Mouse (Mus musculus) embryo, embryonic 11.5 days (tissue): ENCODE data around the gene Parvb.

Experiments
- DNase-seq: peaks from one replicate; pipeline ENCODE4 v3.0.0-alpha.2; 2012; ENCODE audit warnings: low read depth, low spot score

Parvb gene

GRCm38 (mm10) chr15:84231721-84232561 is at the start of gene Parvb:
Gene Parvb (plus strand): TSS chr15:84232043.
- DNase-seq: no peak

DNA sequence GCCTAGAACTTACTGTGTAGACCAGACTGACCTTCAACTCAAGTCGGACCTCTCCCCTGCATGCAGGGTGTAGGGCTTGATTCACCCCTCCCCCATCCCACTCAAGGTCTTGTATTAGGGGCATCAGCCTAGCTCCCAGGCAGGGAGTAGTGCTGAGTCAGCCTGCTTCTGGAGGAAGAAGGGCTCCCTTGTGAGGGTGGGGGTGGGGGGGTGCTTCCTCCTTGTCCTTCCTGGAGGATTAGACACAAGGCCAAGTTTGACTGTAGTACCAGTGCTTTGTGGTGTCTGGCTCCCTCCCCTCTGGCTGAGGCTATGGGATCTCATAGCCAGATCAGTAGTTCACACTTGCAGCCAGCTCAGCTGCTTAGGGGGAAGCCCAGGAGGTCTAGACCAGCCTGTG is 47.9 kb upstream of the Parvb start:
- DNase-seq: no peak

DNA sequence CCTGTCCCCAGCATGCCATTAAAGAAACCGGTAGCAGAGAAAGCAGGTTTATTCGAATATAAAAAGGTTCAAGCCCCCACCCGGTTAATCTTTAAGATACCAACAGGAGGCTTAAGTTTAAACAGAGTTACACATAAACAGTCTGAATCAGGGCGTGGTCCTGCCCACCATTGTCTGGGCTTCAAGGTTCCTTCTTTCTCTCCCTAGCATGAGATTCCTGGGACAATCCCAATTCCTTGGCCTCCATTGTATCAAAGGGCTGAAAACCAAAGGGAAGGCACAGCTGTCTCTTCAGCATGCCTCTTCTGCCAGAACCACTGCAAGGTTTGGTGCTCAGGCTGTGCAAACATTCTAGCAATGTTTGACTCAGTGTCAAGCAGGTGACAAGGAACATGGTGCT is 45.6 kb upstream of the Parvb start:
- DNase-seq: no peak

GRCm38 (mm10) chr15:84188887-84189530 is 42.8 kb upstream of the Parvb start:
- DNase-seq: no peak

- DNase-seq: no peak
Measured at GRCm38 (mm10) chr15:84189881-84190280, 42.0 kb upstream of the Parvb start.

DNA sequence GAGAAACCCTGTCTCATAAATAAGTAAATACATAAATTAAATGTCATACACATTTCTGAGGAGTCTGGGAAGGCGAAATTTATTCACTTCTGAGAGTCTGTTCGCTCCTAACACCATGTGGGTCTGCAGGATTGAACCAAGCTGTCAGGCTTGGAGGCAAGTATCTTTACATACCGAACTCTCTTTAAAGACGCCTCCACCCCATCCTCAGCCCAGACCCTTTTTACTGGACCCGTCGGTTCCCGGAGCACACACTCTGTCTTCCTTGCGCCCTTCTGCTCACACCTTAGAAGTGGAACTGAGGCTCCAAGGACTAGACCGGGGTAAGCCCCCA is 40.2 kb upstream of the Parvb start:
- no peak for DNase-seq

DNA sequence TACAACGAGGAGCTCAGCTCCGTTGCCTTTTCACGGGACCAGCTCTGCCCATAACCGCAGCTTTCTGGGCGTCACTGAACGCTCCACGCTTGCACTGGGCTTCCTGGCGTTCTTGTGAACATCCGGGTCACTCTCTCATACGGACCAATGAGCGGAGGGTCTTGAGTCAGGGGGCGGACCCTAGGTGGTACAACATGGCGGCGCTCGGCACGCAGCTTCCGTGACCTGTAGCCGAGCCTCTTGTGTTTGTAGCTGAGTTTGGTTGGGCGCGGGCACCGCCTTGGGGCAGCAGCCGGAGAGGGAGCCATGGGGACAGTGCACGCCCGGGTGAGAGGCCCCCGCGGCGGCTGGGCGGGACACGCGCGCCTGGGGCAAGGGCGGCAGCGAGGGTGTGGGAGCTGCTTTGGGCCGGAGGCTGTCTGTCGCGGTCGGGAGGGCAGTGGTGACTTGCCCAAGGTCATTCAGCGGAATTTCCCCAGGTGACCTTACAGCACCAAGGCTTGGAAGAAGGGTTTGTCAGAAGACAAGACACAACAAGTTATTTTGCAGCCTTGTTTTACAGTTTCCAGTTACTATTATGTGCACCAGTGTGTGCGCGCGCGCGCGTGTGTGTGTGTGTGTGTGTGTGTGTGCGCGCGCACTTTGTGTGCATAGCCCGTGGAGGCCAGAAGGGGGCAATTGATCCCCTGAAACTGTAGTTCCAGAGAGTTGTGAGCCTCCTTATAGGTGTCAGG is 39.6 kb upstream of the Parvb start, which contains the start of gene Samm50:
Samm50 (plus strand) TSS at position 184 of the 734 bp plus-strand sequence.
- DNase-seq: peak; percentile 90

GRCm38 (mm10) chr15:84196486-84197165 is 35.2 kb upstream of the Parvb start:
- DNase-seq: no peak

- DNase-seq: no peak
Measured at GRCm38 (mm10) chr15:84207327-84207726, 24.5 kb upstream of the Parvb start.

DNA sequence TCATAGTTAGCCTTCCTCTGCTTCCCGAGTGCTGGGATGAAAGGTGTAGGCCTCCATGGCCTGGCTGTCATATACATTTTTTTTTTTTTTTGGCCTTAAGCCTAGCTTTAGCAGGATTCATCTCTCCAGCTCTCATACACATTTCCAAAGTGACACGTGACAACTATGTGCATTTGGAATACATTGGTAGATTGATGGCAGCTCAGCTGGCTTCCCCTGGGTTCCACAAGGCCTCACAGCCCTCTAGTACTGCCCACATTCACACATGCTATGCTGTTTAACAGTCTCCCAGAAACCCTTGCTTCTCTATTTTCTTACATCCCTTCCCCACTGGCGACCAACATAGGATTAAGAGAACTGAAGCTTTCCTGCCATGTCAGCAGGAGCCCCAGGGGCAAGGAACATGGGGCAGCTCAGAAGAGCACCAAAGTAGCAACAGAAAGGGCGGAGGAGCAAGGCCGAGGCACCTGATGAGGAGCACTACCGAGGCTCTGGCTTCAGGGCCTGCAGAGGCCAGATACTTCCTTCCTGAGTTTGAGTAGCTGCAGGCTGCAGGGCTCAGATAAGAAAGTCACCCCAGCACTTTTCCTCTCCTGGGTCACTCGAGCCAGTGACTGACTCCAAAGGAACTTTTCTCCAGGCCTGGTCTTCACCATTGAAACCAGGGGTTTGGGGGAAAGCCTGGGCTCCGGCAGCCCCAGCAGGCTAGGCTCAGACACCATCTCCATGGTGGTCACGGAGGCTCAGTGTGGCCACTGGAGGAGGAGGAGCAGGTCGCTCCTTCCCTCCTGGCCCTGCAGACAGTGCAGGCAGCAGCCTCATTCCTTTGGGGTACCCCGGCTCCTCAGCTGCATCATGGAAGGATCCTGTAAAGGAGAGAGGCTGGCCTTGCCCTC is 22.1 kb upstream of the Parvb start:
- DNase-seq: no peak

- DNase-seq: no peak
Measured at GRCm38 (mm10) chr15:84210461-84210860, 21.4 kb upstream of the Parvb start.

- DNase-seq: no peak
Measured at GRCm38 (mm10) chr15:84210941-84211340, 20.9 kb upstream of the Parvb start.

- no peak for DNase-seq
Measured at GRCm38 (mm10) chr15:84211564-84211963, 20.3 kb upstream of the Parvb start.

DNA sequence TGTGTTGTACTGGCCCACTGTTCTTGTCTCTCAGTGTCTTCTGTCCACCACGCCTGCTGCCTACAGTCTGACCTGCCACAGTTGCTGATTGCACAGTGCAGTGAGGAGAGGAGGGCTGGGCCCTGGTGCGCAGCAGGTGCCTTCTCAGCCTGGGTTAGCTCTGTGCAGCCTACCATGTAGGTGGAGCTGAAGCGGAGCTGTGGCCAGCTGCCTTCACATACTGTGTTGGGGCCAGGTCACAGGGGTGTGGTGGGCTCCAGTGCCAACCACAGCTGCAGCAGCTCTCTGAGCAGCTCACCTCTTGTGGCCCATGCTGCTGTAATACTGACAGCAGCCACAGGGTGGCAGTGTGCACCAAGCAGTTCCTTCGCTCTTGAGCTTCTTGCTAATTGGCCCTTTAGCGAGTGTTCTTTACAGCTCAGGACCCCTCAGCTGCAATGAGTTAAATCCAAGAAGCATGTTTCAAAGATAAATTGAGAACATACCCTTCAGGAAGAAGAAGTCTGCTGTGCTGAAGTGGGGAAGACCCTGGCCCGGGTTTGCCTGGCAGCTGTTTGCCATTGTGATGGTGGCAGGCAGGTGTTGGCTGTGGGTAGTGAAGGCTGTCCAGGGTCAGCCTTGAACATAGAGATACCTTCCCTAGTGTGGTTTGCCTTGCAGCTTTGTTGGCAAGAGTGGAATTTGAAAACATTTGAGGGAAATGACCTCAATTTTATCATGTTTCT is 19.6 kb upstream of the Parvb start:
- peak; percentile 84 for DNase-seq

DNA sequence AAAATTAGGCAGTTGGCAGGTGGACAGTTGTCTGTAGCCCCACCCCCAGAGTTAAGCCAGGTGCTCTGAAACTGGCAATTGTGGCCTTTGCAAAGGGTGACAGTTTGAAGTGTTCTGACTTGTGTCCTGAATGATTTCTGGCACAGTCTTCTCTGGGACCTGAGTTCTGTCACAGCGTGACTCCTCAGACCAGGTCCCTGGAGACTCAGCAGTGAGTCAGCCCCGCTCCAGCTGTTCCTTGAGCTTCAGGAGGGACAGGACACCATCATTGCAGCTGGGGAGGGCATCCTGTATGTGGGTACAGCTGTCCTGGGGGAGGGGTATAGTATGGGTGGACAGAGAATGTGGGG is 19.1 kb upstream of the Parvb start:
- DNase-seq: no peak

DNA sequence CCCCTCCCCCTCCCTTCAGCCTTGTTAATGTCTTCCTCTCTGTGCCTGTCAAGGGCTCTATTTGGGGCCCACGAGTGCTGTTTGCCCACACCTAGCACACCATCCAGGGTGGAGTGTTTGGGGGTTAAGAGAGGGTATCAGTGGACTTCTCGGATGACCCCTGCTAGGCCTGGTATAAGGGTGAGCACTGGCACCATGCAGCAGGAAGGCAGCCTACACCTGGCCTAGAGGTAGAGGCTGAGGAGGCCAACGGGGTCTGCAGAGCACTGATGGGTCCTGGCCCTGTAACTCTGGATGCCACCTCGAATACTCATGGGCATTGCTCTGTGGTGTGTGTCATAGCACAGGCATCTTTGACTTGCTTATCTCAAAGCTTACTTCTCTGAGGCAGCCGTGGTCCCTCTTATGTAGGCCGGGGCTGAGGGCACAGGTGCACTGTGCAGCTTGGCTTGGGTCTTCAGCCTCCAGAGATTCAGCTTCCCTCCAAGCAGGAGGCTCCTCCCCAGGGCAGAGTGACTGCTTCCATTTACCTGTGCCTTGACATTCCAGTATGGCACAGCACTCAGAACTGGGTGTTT is 18.6 kb upstream of the Parvb start:
- DNase-seq: no peak

- no peak for DNase-seq
Measured at GRCm38 (mm10) chr15:84214476-84214875, 17.4 kb upstream of the Parvb start.

DNA sequence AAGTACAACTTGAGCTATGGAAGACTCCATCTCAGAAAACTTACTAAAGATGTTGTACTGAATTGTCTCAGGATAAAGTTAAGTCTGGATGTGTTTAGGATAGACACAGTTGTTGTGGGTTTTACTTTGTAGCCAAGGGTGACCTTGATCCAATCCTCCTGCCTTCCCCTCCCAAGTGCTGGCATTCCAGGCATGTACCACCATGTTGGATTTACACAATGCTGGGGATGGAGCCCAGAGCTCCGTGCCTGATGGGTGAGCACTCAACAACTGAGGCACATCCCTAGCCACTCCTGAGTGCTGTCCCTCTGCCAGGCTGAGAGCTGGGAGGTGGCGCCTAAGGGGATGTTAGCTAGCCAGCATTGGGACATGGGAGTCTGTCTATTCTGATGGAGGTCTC is 16.6 kb upstream of the Parvb start:
- no peak for DNase-seq

DNA sequence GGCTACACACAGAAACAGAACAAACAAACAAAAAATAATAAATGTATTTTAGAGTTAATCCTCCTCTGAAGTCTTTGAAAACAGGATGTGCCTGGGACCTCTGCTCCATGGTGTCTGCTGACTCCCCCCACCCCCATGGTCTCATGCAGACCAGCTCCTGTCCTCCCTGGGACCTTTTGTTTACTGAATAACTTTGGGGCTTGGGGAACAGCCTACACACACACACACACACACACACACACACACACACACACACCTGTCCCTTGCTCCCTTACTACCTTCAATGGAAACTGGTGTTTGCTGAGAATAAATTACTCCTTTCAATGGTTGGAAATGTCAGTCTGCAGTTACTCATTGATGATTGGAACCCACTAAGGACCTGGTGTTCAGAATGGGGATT is 15.8 kb upstream of the Parvb start:
- no peak for DNase-seq

GRCm38 (mm10) chr15:84216461-84217084 is 15.3 kb upstream of the Parvb start:
- no peak for DNase-seq
